Mouse (Mus musculus): ENCODE data around the gene Dgkd.

Dgkd gene

DNA sequence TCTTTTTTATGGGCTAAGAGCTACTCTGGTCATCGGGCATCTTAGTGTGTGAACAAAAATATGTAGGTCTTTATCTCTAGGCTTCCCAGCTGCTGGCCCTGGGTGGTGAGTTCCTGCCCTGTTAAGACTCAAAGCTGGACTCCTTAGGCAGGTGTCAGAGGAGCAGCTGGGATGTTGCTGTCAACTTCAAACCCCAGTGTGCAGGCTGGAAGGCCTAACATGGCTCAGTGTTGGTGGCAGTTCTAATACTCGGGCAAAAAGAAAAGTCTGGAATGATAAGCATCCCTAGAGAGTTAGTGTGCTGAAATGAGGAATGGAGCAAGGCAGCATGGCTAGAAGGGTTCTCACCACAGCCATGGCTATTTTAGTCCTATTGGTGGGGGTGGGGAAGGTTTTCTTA is 27.8 kb downstream of the Dgkd start:
- no peak for DNase-seq (ENCODE audit: low read depth, low spot score)

- DNase-seq (ENCODE audit: low read depth, low spot score), result no peak
These were observed 28.6 kb downstream of the Dgkd start for GRCm38 (mm10) chr1:87881726-87882125.

GRCm38 (mm10) chr1:87882554-87882953 is 29.5 kb downstream of the Dgkd start:
- DNase-seq (ENCODE audit: low read depth, low spot score), result no peak

DNA sequence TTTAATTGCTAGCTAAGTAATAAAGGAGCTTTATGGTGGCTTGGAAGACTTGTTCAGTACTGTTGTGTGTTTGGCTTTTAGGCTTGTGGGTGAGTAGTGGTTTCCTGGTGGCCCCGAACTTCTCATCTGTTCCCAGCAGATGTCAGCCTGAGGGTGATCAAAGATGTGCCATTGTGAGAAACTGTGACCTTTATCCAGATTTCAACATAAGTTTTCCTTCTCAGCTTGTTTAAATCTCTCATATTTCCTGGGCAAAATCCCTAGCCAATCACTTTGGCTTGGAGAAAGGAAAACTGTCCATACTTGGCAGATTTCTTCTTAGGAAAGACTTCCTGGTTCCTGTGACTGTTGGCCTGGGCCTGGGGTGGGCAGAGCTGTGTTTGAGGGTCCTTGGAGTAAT is 37.9 kb downstream of the Dgkd start:
- no peak for DNase-seq (ENCODE audit: low read depth, low spot score)

- DNase-seq (ENCODE audit: low read depth, low spot score), result no peak
These were observed 38.5 kb downstream of the Dgkd start for GRCm38 (mm10) chr1:87891634-87892033.

DNA sequence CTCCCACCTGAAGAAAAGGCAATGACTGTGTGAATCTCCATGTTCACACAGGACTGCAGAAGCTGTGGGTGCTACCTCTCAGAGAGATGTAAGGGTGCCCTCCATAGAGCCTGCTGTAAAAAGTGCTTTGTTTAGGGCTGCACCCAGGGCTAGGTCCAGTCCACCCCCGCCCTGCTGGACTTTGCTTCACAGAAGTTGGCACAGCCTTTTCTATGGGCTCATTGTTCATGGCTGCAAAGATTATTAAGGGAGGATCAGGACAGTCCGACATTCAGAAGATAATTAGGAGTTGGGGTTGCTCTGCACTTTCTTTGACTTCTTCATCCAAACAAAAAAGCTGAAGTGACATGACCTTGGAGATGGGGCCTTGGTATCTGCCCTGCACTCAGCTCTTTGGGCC is 39.4 kb downstream of the Dgkd start:
- no peak for DNase-seq (ENCODE audit: low read depth, low spot score)

DNA sequence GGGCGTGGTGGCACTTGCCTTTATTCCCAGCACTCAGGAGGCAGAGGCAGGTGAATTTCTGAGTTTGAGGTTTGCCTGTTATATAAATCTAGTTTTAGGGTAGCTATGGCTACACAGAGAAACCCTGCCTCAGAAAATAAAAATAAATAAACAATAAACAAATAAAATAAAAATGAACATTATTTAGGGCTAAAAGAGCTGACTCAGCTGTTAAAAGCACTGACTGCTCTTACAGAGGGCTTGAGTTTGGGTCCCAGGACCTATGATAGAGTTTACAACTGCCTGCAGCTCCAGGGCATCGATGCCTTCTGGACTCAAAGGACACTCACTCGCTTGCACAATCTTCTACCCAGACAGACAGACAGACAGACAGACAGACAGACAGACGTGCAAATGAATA is 40.3 kb downstream of the Dgkd start:
- no peak for DNase-seq (ENCODE audit: low read depth, low spot score)

DNA sequence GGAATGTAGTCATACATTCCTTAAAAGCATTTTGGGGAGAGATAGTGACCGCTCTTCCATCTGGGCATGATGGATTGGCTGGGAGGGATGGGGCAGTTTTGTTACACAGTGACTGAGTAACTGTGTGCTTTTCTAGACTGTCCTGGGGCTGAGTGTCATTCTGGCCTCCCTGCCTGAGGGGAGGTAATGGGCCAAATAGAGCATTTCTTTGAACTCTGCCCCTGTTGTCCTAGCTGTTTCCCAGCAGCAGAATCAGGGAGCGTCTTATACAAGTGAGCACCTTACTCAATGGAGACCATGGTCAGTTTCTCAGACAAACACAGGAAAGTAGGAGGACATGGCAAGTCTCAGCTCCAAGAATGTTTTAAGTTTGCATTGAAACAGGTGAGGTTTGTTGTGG is 43.8 kb downstream of the Dgkd start:
- no peak for DNase-seq (ENCODE audit: low read depth, low spot score)

- no peak for DNase-seq (ENCODE audit: low read depth, low spot score)
These were observed 46.6 kb downstream of the Dgkd start for GRCm38 (mm10) chr1:87899701-87900100.

DNA sequence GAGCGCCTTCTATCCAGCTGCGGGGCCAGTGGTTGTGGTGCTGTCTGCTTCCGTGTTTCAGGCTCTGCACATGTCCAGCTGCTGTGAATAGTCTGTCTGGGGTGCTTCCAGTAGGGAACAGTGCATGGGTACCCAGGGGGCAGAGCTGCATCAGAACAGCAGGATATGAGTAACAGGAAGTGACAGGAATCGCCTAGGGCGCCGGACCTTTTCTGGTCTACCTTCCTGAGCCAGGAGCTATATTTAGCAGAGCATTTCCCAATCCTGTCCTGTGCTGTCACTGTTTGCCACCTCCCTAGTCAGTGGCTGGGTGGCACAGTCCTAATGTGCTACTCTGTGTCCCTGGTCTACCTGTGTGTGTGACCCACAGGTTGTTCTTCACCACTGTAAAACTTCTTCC is 47.9 kb downstream of the Dgkd start:
- DNase-seq (ENCODE audit: low read depth, low spot score), result no peak

DNA sequence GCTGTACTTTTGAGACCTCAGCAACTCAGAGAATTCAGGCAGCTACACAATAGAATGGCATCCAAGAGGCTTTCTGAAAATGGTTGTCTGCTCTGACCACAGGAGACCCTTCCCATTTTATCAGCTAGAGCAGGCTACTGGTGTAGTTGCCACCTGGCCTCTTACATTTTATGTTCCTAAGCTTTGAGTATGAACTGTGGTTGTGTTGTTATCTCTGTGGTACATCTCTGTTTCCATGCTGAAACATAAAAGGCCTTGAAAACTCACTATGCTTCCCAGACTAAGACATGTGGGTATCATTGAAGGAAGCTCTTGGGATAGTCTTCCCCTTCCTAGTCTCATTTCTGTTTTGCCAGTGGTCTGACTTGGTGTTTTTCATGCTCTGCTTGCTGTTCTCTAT is 49.1 kb downstream of the Dgkd start:
- DNase-seq (ENCODE audit: low read depth, low spot score), result no peak

GRCm38 (mm10) chr1:87906361-87906956 is 53.4 kb downstream of the Dgkd start:
- no peak for DNase-seq (ENCODE audit: low read depth, low spot score)

DNA sequence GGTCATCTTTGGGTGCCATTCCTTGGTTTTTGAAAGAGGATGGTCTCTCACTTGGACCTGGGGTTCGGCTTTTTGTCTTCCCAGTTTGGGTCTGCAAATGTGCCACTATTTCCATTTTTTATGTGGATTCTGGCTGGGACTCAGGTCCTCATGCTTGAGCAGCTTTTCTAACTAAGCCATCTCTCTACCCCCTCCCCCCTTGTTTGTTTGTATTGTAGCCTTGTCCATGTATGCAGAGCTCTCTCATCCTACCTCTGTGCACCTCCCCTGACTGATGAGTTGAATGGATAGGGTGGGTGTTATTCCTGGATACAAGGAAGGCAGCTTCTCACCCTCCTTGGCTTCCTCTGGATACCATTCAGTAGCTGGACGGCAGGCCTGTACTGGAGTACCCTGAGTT is 54.9 kb downstream of the Dgkd start:
- DNase-seq (ENCODE audit: low read depth, low spot score), result no peak

DNA sequence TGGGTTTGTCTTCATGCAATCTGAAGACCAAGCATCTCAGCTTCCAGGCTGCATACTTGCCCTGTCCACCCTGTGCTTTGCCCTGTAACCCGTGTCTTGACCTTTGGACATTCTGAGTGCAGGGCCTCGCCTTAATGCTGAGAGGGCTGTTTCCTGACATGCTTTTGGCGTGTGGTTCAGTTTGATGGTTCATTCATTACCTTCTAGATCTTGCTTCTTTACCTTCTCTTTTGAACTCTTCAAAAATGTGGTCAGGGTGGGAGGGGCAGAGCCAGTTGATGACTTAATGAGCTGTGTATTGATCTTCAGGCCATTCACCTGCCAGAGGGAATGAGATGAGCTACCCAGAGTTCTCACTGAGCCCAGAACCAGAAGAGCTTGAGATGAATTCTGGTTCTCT is 55.6 kb downstream of the Dgkd start:
- no peak for DNase-seq (ENCODE audit: low read depth, low spot score)

DNA sequence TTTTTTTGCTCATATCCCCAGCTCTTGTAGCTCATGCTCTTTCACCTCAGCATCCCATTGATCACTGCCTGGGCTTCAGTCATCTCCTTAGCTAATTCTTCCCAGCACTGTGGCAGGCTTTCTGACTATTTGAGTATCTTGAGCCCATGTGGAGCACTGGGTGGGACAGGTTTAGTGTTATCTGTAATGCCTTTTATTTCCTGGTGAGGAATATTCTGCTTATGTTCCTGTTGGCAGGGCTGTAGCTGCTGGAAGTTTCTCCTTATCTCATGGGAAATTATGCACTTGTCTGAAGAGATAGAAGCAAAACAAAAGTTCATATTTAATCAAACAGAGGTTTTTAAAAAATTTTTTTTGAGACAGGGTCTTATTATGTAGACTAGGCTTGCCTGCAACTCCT is 56.5 kb downstream of the Dgkd start:
- DNase-seq (ENCODE audit: low read depth, low spot score), result no peak

DNA sequence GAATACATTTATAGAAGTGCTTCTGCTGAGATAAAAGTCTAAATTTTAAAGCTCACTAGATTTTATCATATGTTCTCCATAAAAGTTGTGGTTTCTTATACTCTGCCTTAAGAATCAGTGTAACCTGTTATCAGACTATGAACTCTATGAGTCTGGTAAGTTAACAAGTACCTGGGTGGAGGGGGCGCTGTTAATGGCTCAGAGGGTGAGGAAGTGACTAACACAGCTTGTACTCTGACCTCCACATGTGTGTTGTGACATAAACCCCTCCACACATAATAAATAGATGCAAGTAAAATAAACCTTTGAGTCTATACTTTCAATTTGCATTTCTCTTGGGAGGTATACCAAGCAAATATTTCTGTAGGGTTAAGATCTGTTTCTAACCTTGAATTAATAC is 57.3 kb downstream of the Dgkd start:
- DNase-seq (ENCODE audit: low read depth, low spot score), result no peak

DNA sequence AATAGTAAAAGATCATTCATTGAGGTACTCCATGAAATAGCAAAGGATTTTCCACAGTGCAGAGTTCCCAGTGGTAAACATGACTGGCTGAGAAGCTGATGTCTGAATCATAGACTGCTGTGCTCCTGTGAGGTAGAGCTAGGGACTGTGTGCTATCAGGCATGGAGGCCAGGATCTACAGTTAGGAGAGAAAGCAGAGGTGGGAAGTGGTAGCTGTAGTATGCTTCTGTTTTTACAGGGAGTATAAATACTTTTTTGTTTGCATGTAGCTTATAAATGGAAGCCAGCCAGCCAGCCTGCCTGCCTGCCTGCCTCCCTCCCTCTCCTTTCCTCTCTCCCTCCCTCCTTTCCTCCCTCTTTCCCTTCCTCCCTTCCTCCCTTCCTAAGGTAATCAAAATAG is 60.3 kb downstream of the Dgkd start:
- no peak for DNase-seq (ENCODE audit: low read depth, low spot score)

DNA sequence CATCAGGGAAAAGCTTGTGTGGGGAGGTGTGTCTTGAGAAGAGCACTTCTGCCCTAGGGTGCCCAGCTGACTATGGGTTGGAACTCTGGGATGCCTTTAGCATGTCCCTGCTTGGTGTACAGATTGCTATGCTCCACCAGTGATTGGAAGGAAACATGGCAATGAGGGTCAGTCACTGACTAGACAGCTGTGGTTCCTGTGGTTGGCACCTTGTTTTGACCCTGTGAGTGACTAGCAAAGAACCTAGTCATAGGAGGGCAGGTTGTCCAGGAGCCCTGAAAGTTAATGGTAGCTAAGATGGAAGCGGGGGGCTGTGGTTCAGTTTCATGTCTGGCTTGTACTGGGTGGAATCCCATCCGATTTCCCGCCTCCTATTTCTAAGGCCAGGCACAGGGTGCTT is 64.3 kb downstream of the Dgkd start:
- DNase-seq (ENCODE audit: low read depth, low spot score), result no peak

DNA sequence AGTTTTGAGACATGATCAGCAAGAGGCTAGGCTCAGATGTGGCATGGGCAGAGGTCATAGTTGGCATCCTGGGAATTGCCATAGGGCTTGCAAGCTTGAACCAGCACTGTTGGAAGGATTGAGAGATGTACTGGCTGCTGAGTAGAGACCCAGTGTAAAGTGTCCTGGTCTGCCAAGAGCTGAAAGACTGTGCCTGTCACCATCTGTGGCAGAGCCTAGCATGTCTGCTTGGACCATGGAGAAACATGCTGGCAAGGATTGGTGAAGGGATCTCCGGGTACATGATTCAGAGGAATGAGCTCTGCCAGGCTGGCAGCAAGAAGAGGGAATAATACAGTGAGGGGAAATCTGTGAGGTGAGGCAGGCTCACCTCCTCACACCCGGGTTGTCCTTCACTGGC is 65.0 kb downstream of the Dgkd start:
- DNase-seq (ENCODE audit: low read depth, low spot score), result no peak

GRCm38 (mm10) chr1:87920056-87920614 is 67.0 kb downstream of the Dgkd start:
- no peak for DNase-seq (ENCODE audit: low read depth, low spot score)

- DNase-seq (ENCODE audit: low read depth, low spot score), result no peak
These were observed 69.6 kb downstream of the Dgkd start for GRCm38 (mm10) chr1:87922666-87923065.

DNA sequence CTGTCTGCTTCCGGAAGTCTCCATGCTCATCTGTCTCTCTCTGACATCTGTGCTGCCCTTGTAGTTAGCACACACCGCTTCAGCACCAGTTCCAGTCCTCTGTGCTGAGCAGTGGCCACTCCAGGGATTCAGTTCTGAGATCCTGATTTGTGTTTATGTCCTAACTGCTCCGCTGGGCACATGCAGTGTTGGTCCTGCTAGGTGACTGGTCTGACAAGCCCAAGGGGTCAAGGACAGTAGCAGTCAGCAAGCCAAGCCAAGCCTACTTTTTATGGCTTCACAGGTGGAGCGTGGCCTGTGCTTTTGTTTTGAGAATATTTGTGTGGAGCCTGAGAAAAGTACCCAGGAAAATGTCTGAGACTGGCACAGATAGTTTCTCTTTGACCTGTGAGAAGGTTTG is 71.8 kb downstream of the Dgkd start:
- DNase-seq (ENCODE audit: low read depth, low spot score), result no peak

DNA sequence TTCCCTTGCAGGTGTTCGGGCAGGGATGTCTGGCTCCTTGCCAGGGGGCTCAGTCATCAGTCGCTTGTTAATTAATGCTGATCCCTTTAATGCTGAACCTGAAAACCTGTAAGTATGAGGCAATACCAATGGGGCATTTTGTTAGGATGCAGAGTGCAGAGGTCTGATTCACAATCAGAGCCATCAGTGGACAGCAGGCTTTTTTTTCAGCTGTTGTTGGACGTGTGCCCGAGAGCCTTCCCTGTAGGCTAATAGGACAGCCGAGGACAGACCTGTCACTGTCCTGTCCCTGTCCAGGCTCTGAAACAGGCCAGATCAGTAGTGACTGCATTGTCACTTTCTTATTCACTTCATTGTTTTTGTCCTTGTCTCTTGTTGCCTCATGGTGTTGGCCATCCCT is 76.6 kb downstream of the Dgkd start:
- no peak for DNase-seq (ENCODE audit: low read depth, low spot score)

DNA sequence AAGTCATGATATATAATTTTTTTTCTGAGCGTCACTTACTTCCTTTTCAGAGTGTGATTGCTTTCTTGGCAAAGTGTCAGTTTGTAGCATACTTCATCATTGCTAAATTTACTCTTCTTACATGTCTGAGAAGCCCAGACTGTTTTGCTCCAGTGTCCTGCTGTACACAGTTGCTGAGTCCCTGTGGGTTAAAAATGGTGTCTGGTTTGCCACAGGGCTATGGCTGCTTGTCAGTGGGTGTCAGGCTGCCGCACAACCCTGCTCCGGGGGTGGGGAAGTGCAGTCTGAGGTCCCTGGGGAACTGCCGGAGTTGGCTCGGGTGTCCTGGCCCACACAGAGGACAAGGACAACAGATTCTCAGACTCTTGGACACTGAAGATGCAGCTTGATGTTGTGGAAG is 80.0 kb downstream of the Dgkd start:
- no peak for DNase-seq (ENCODE audit: low read depth, low spot score)

Measured in forelimb bud, embryonic 11.5 days (tissue).